Mouse (Mus musculus) lung, postnatal 0 days (tissue): ENCODE data around the gene Prpf31. TPM values are rescaled to one million over a fixed set of nuclear protein-coding genes. Genes with fewer than 3 reads are reported as not detected.

Source experiments
- ATAC-seq: fragments of 200-750 bp; cut with Nextera tagmentation; 2 replicates; pipeline ENCODE4 v1.8.0; 2017; ENCODE audit warnings: moderate library complexity
- DNase-seq: peaks from one replicate; pipeline ENCODE4 v3.0.0-alpha.2; 2016; ENCODE audit warnings: low spot score
- H3K27ac ChIP-seq: fragments of 300-500 bp; sonication (generic); 2 replicates; pipeline ENCODE4 v1.5.1; 2014; ENCODE audit warnings: antibody characterized with exemption, mild to moderate bottlenecking, low read length, mixed read lengths
- H3K27me3 ChIP-seq: fragments of 300-500 bp; sonication (generic); replicated peaks from 2 replicates; pipeline ENCODE4 v1.6.1; 2014; ENCODE audit warnings: low read length, mixed read lengths; ENCODE audit not compliant: insufficient read depth
- H3K36me3 ChIP-seq: fragments of 300-500 bp; sonication (generic); 2 replicates; pipeline ENCODE4 v1.6.1; 2014; ENCODE audit warnings: low read length, mixed read lengths; ENCODE audit not compliant: insufficient read depth
- H3K4me1 ChIP-seq: fragments of 300-500 bp; sonication (generic); 2 replicates; pipeline ENCODE4 v1.6.1; 2014; ENCODE audit warnings: antibody characterized with exemption, low read depth, low read length, mixed read lengths; ENCODE audit not compliant: insufficient read depth
- H3K4me2 ChIP-seq: fragments of 300-500 bp; sonication (generic); replicated peaks from 2 replicates; pipeline ENCODE4 v1.6.1; 2014; ENCODE audit warnings: low read depth, mild to moderate bottlenecking, low read length, moderate library complexity, mixed read lengths
- H3K4me3 ChIP-seq: fragments of 300-500 bp; sonication (generic); 2 replicates; pipeline ENCODE4 v1.5.1; 2014; ENCODE audit warnings: low read depth, low read length
- H3K9ac ChIP-seq: fragments of 300-500 bp; sonication (generic); replicated peaks from 2 replicates; pipeline ENCODE4 v1.6.1; 2014; ENCODE audit warnings: low read depth, mild to moderate bottlenecking
- H3K9me3 ChIP-seq: fragments of 300-500 bp; sonication (generic); 2 replicates; pipeline ENCODE4 v1.6.1; 2016; ENCODE audit warnings: low read length, mixed read lengths
- CTCF ChIP-seq: IDR thresholded peaks from 2 replicates; pipeline ENCODE4 v1.5.1; 2016; ENCODE audit warnings: antibody characterized with exemption, mild to moderate bottlenecking
- EP300 ChIP-seq: IDR thresholded peaks from 2 replicates; pipeline ENCODE4 v1.6.1; 2016; ENCODE audit warnings: antibody characterized with exemption, mild to moderate bottlenecking, control low read depth
- WGBS: fragments of 180-500 bp; shearing (Covaris S2); extraction: QIAGEN DNeasy Blood & Tissue Kit; methylation state at CpG from one replicate; pipeline ENCODE4 v1.1.7; 2014; 5-methylcytosine and 5-hydroxymethylcytosine counted together
- microRNA-seq: library from miRNA; unstranded; fragments of <30 nt; microRNA quantifications from one replicate; pipeline ENCODE4, GENCODE M21; 2016
- polyA plus RNA-seq: library from polyadenylated mRNA; unstranded; fragments of >200 nt; fragmentation: Nextera tagmentation; extraction: Ambion mirVana; gene quantifications from 2 replicates; pipeline ENCODE4 v1.2.1, GENCODE M21; 2015

Gene Prpf31
- polyA plus RNA-seq, 1 experiment from 2014 or later: 36.6 TPM

- WGBS: 24% methylated on average over 3 of the region's 3 CpGs
Observed at GRCm38 (mm10) chr7:3691919-3692318, 62.1 kb downstream of the Prpf31 start.

More at GRCm38 (mm10) chr7:3691919-3692318, 62.1 kb downstream of the Prpf31 start:
- H3K36me3 ChIP-seq: no peaks in the 10 kb centered on the region
- H3K4me2 ChIP-seq: peak overlapping the region; percentile 96
- H3K9ac ChIP-seq: peak overlapping the region; percentile 79
- peak overlapping the region; percentile 94; the same call in 1 of the 2 replicates for H3K27ac ChIP-seq
- peak; percentile 26 for DNase-seq
- H3K4me1 ChIP-seq: 0 out of 2 replicates have a peak, but pooled peaks cover 3% of the 10 kb centered on the region
- H3K9me3 ChIP-seq: no peaks in the 10 kb centered on the region
- no peak for ATAC-seq
- H3K4me3 ChIP-seq: peak overlapping the region; percentile 75
- no peaks in the 10 kb centered on the region for H3K27me3 ChIP-seq
- TF ChIP-seq CTCF: no peak
- TF ChIP-seq EP300: no peak

Small RNA genes lying within 50 kb of the gene (microRNA-seq; reads per million reads assigned to microRNA genes)
- gene Gm25100 (not detected), gene Mir3572 (1.5 reads per million)

Other genes with a start within 250 kb of the Prpf31 start
- 0.13 TPM in 1 of 2 replicates, not detected in the other for gene Cacng8, start 239.3 kb upstream of the Prpf31 start, polyA plus RNA-seq
- not detected in 2 replicates for gene Cacng6, start 205.8 kb upstream of the Prpf31 start, polyA plus RNA-seq
- 0.10 and 0.36 TPM in 2 replicates for gene Tarm1, start 127.4 kb upstream of the Prpf31 start, polyA plus RNA-seq
- 0.11 and 0.14 TPM in 2 replicates for gene Oscar, start 13.8 kb upstream of the Prpf31 start, polyA plus RNA-seq
- 443 and 505 TPM in 2 replicates for gene Ndufa3, start 12.6 kb upstream of the Prpf31 start, polyA plus RNA-seq
- gene Tfpt, start 56 bp upstream of the Prpf31 start, polyA plus RNA-seq: 16.3 and 16.7 TPM in 2 replicates
- 23.9 and 24.4 TPM in 2 replicates for gene Cnot3, start 15.3 kb downstream of the Prpf31 start, polyA plus RNA-seq
- gene Leng1, start 35.9 kb downstream of the Prpf31 start, polyA plus RNA-seq: 16.0 and 16.4 TPM in 2 replicates
- 60.3 and 69.0 TPM in 2 replicates for gene Tmc4, start 47.6 kb downstream of the Prpf31 start, polyA plus RNA-seq
- 155 and 158 TPM in 2 replicates for gene Tsen34, start 62.9 kb downstream of the Prpf31 start, polyA plus RNA-seq
- gene Mboat7, start 63.5 kb downstream of the Prpf31 start, polyA plus RNA-seq: 39.1 and 43.8 TPM in 2 replicates
- 1,058 and 1,064 TPM in 2 replicates for gene Rps9, start 74.0 kb downstream of the Prpf31 start, polyA plus RNA-seq
- gene Pirb, start 90.4 kb downstream of the Prpf31 start, polyA plus RNA-seq: 4.7 and 5.3 TPM in 2 replicates
- gene Gm15448, start 195.7 kb downstream of the Prpf31 start, polyA plus RNA-seq: 0.25 and 0.41 TPM in 2 replicates
- 2.2 and 2.4 TPM in 2 replicates for gene Pira2, start 215.1 kb downstream of the Prpf31 start, polyA plus RNA-seq